Mouse (Mus musculus): ENCODE measurements around the gene BC035044.
"Not testable (repeated sequence)": the region's sequence is repeated elsewhere in the genome, so short reads cannot be mapped to it uniquely, and the experiment has no call there.

DNA sequence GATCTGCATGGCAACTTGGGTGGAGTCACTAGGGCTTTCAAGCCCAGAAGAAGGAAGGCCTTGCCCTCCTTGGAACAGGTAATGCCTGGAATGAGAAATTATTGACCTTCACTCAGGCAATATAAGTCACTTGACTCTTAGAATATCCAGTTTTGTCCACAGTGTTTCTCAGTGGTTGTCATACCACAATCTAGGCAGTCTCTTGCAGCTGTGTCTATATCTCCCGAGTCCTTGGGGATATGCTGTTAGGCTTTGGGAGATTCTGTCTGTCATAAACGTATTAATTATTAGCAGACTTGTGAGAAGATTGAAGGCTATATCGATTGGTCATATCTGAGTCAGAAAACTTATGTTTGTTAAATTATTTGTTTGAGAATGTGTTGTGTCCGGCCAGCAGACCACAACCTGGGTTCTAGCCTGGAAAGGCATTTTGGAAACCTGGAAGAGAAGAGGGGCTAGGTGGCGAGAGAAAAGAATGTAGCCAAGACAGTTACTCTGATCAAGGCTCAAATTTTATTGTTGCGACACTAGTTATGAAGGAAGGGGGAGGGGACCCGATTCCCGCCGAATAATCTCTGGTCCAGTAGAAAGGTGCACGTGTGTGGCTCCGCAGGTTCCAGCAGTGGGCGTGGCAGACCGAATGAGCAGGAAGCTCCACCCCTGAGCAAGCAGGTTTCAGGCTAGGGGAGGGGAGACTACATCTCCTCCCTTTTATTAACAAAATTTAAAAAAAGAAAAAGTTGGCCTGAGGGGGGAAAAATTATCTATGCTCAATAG is 45.2 kb upstream of the BC035044 start:
- not testable (repeated sequence) for TF ChIP-seq CTCF (IDR thresholded peaks at IDR 0.05; ENCODE audit: low read depth); EP300 (optimal IDR thresholded peaks at IDR 0.05)

Measured in stomach, postnatal 0 days (tissue).